ENCODE assay signal across 7 mouse cellular contexts in the genomic region with DNA sequence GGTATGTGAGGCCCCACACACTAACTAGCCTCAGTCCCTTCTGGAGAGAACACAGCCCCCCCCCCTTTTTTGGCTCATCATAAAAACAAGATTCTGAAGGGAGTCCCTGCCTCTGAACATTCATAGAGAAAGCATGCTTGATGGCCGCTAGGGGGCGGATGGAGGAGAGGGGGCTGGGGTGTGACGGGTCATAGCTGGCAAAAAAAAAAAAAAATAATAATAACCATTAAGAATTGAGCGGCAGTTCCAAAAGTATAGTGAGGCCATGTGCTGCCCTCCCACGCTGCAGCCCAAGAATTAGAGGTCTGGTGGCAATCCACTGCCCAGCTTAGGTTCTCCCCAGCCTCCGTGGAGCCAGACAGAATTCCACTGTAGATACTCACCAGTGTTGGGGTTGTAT. TPM values are rescaled to one million over a fixed set of nuclear protein-coding genes. Genes with fewer than 3 reads are reported as not detected.
DNase-seq lines count a peak whose midpoint lies in the region; ATAC-seq and TF ChIP-seq lines count a peak whose summit lies in the region.

No protein-coding gene starts in this region.

- H3K4me3 ChIP-seq in kidney, postnatal 0 days (replicated peaks; ENCODE audit: low read depth, low read length): no peak overlapping the region
- H3K4me3 ChIP-seq in bone marrow, adult 2 months (replicated peaks; ENCODE audit: control insufficient read depth, low read depth, low read length): no peak overlapping the region
- H3K4me3 ChIP-seq in liver, embryonic 12.5 days: no peak overlapping the region

- peak; percentile 51 for DNase-seq in kidney, postnatal 0 days (ENCODE audit: low spot score)
- DNase-seq in kidney, postnatal 14 days: no peak
- peak; percentile 16 for DNase-seq in ES-CJ7 (ENCODE audit: low read depth, low spot score)
- peak; percentile 17 to 21 for DNase-seq in thymus, postnatal 36 days
- no peak for DNase-seq in ovary, adult 18-20 months (ENCODE audit: low spot score)

- TF ChIP-seq POLR2A in bone marrow, adult 2 months (IDR thresholded peaks at IDR 0.05; ENCODE audit: borderline replicate concordance, control insufficient read depth, low read depth, low read length): no peak

- H3K9ac ChIP-seq in kidney, postnatal 0 days (ENCODE audit: low read depth, low read length): no peak overlapping the region
- peak overlapping the region; percentile 36; the same call in 1 of the 2 replicates for H3K9ac ChIP-seq in liver, embryonic 12.5 days

- H3K4me1 ChIP-seq in kidney, postnatal 0 days (replicated peaks; ENCODE audit: insufficient read depth, low read length): peaks cover 17% of the 10 kb centered on the region; the same call in 1 of the 2 replicates
- peaks cover 3% of the 10 kb centered on the region; the same call in 1 of the 2 replicates for H3K4me1 ChIP-seq in bone marrow, adult 2 months (ENCODE audit: control insufficient read depth, insufficient read depth, low read length)
- H3K4me1 ChIP-seq in liver, embryonic 12.5 days: peaks cover 90% of the 10 kb centered on the region

- WGBS in kidney, postnatal 0 days: 41% methylated on average over 6 of the region's 6 CpGs
- 39% methylated on average over 6 of the region's 6 CpGs for WGBS in bone marrow, adult 2 months
- WGBS in liver, embryonic 12.5 days (ENCODE audit: insufficient replicate concordance): 36% methylated on average over 6 of the region's 6 CpGs

- ATAC-seq in kidney, postnatal 0 days (replicated peaks; ENCODE audit: low FRiP score, low read depth): no peak
- ATAC-seq in liver, embryonic 12.5 days: no peak

- no peaks in the 10 kb centered on the region for H3K27me3 ChIP-seq in kidney, postnatal 0 days (ENCODE audit: insufficient read depth, low read length)
- no peaks in the 10 kb centered on the region for H3K27me3 ChIP-seq in liver, embryonic 12.5 days (replicated peaks)

- H3K36me3 ChIP-seq in kidney, postnatal 0 days (ENCODE audit: insufficient read depth, low read length): no peaks in the 10 kb centered on the region
- peaks cover 67% of the 10 kb centered on the region for H3K36me3 ChIP-seq in liver, embryonic 12.5 days

- no peak overlapping the region for H3K4me2 ChIP-seq in kidney, postnatal 0 days (ENCODE audit: low read length)
- peak overlapping the region; percentile 30; the same call in 1 of the 2 replicates for H3K4me2 ChIP-seq in liver, embryonic 12.5 days

- peak overlapping the region; percentile 56; the same call in 1 of the 2 replicates for H3K27ac ChIP-seq in kidney, postnatal 0 days
- H3K27ac ChIP-seq in bone marrow, adult 2 months (ENCODE audit: control insufficient read depth, insufficient read depth, low read depth, low read length, poor library complexity): no peak overlapping the region
- H3K27ac ChIP-seq in liver, embryonic 12.5 days: peak overlapping the region; percentile 82

- no peaks in the 10 kb centered on the region for H3K9me3 ChIP-seq in kidney, postnatal 0 days (replicated peaks; ENCODE audit: low read length)
- no peaks in the 10 kb centered on the region for H3K9me3 ChIP-seq in liver, embryonic 12.5 days (replicated peaks)

- TF ChIP-seq CTCF in kidney, postnatal 0 days (IDR thresholded peaks at IDR 0.05; ENCODE audit: low read depth): peak; percentile 69
- TF ChIP-seq CTCF in bone marrow, adult 2 months (IDR thresholded peaks at IDR 0.05; ENCODE audit: control insufficient read depth, insufficient read depth, low read length): peak; percentile 70

RNA-seq across cellular contexts. Expression of gene Emilin2, which starts 57.0 kb away (rescaled TPM):
- polyA plus RNA-seq in kidney, postnatal 0 days (2015; fragmentation: Nextera tagmentation; extraction: Ambion mirVana): 2.3 and 2.4 TPM in 2 replicates
- 33.0 and 38.7 TPM in 2 replicates for polyA plus RNA-seq in bone marrow, adult 2 months (2011; ENCODE audit: insufficient read depth, insufficient read length, low replicate concordance, missing spikeins)
- 28.9 and 31.1 TPM in 2 replicates for polyA plus RNA-seq in liver, embryonic 12.5 days (2016; fragmentation: Nextera tagmentation; extraction: Ambion mirVana)

Comparison
In these comparisons a context has a peak if more than half of its experiments do, and no peak if none do; other contexts are left out.
1. DNase-seq: peak in kidney, postnatal 0 days (single experiment), ES-CJ7 (single experiment) and thymus, postnatal 36 days (2 of 2); none in kidney, postnatal 14 days (single experiment) and ovary, adult 18-20 months (single experiment).